Mouse (Mus musculus): Measurements from ENCODE around the gene Junb.

GRCm38 (mm10) chr8:84927513-84927912 lies 51.0 kb downstream of the Junb start:
- TF ChIP-seq CTCF (IDR thresholded peaks at IDR 0.05; ENCODE audit: low read depth) (no peak), EP300 (optimal IDR thresholded peaks at IDR 0.05) (no peak)

Data from stomach, postnatal 0 days (tissue).